11 mouse cellular contexts compared by ENCODE assay signal in genomic region chr11:22719570-22719969, GRCm38 (mm10).
DNase-seq lines count a peak whose midpoint lies in the region; ATAC-seq lines count a peak whose summit lies in the region.
"Had no signal": no experiment of that assay in that cellular context is flagged by ENCODE, and none has a peak within 500 bp of the region (broad histone marks: within the 10 kb centered on the region; RNA-seq: fewer than 3 reads in every experiment).

No protein-coding gene starts in this region.

- peak; percentile 60 for ATAC-seq in heart, embryonic 16.5 days (replicated peaks; ENCODE audit: extremely low read depth, insufficient read depth, low FRiP score)

- no peak overlapping the region for H3K9ac ChIP-seq in heart, embryonic 16.5 days (ENCODE audit: low read length)
- H3K9ac ChIP-seq: hindbrain, embryonic 15.5 days; liver, embryonic 13.5 days had no signal

- no peak overlapping the region for H3K4me3 ChIP-seq in heart, embryonic 16.5 days (ENCODE audit: low read length)
- H3K4me3 ChIP-seq in heart, embryonic 10.5 days, result no peak overlapping the region
- H3K4me3 ChIP-seq: hindbrain, embryonic 15.5 days; liver, embryonic 13.5 days had no signal

- no peaks in the 10 kb centered on the region for H3K27me3 ChIP-seq in heart, embryonic 16.5 days (ENCODE audit: control insufficient read depth, insufficient read depth, low read length)
- no peaks in the 10 kb centered on the region for H3K27me3 ChIP-seq in heart, embryonic 10.5 days (ENCODE audit: insufficient read depth, poor library complexity, severe bottlenecking)
- H3K27me3 ChIP-seq: hindbrain, embryonic 15.5 days; liver, embryonic 13.5 days had no signal

- no peaks in the 10 kb centered on the region for H3K36me3 ChIP-seq in heart, embryonic 16.5 days (ENCODE audit: control insufficient read depth, insufficient read depth)
- no peaks in the 10 kb centered on the region for H3K36me3 ChIP-seq in heart, embryonic 10.5 days
- H3K36me3 ChIP-seq: hindbrain, embryonic 15.5 days; liver, embryonic 13.5 days had no signal

- no peak overlapping the region for H3K27ac ChIP-seq in heart, embryonic 16.5 days (ENCODE audit: low read length)
- H3K27ac ChIP-seq in heart, embryonic 10.5 days, result no peak overlapping the region
- H3K27ac ChIP-seq: hindbrain, embryonic 15.5 days; liver, embryonic 13.5 days had no signal

- DNase-seq in heart, embryonic 10.5 days (ENCODE audit: low spot score), result no peak
- peak; percentile 79 for DNase-seq in 3134 (ENCODE audit: extremely low read depth, insufficient read length, low spot score)
- peak; percentile 23 for DNase-seq in ZHBTc4 (ENCODE audit: low read depth, low spot score)
- DNase-seq in layer of hippocampus, adult 9-11 months, result peak; percentile 50
- no peak for DNase-seq in natural killer cell, adult 2 months (ENCODE audit: low spot score in 2 of 2)
- DNase-seq in yolk sac, embryonic 10.5 days (ENCODE audit: low spot score), result no peak
- no peak for DNase-seq in thymus, postnatal 4 days
- DNase-seq: cerebellum, postnatal 10 days; liver, embryonic 13.5 days had no signal

- peaks cover 10% of the 10 kb centered on the region; the same call in 1 of the 2 replicates for H3K9me3 ChIP-seq in heart, embryonic 16.5 days (replicated peaks; ENCODE audit: control insufficient read depth, low read length)
- no peaks in the 10 kb centered on the region for H3K9me3 ChIP-seq in heart, embryonic 10.5 days
- H3K9me3 ChIP-seq: hindbrain, embryonic 15.5 days; liver, embryonic 13.5 days had no signal

- no peaks in the 10 kb centered on the region for H3K4me1 ChIP-seq in heart, embryonic 16.5 days (ENCODE audit: control insufficient read depth, insufficient read depth, low read length)
- 0 out of 2 replicates have a peak, but pooled peaks cover 4% of the 10 kb centered on the region for H3K4me1 ChIP-seq in heart, embryonic 10.5 days
- H3K4me1 ChIP-seq: hindbrain, embryonic 15.5 days; liver, embryonic 13.5 days had no signal

- no peak overlapping the region for H3K4me2 ChIP-seq in heart, embryonic 16.5 days (ENCODE audit: low read depth, low read length)
- H3K4me2 ChIP-seq: hindbrain, embryonic 15.5 days; liver, embryonic 13.5 days had no signal

- WGBS in heart, embryonic 16.5 days, result 51% methylated on average over 4 of the region's 4 CpGs
- WGBS in heart, embryonic 10.5 days, result 68% methylated on average over 4 of the region's 4 CpGs

Comparison
In these comparisons a context has a peak if more than half of its experiments do, and no peak if none do; other contexts are left out.
1. DNase-seq: peak in 3134 (single experiment), ZHBTc4 (single experiment) and layer of hippocampus, adult 9-11 months (single experiment); none in heart, embryonic 10.5 days (single experiment), natural killer cell, adult 2 months (0 of 2), yolk sac, embryonic 10.5 days (single experiment) and thymus, postnatal 4 days (single experiment).